Mouse (Mus musculus) embryo, embryonic 10 days (tissue): ENCODE data around the gene Try4.
"Not testable (repeated sequence)": the region's sequence is repeated elsewhere in the genome, so short reads cannot be mapped to it uniquely, and the experiment has no call there.

Experiments
- DNase-seq: peaks from one replicate; pipeline ENCODE4 v3.0.0-alpha.2; 2015; ENCODE audit warnings: low spot score

The Try4 gene

GRCm38 (mm10) chr6:41301969-41302368 lies at the start of gene Try4:
Gene Try4 (plus strand): TSS chr6:41302269.
- no peak for DNase-seq

- DNase-seq: not testable (repeated sequence)
These were observed 48.8 kb upstream of the Try4 start for GRCm38 (mm10) chr6:41253314-41253713.

GRCm38 (mm10) chr6:41256424-41256823 lies 45.6 kb upstream of the Try4 start:
- DNase-seq: no peak

DNA sequence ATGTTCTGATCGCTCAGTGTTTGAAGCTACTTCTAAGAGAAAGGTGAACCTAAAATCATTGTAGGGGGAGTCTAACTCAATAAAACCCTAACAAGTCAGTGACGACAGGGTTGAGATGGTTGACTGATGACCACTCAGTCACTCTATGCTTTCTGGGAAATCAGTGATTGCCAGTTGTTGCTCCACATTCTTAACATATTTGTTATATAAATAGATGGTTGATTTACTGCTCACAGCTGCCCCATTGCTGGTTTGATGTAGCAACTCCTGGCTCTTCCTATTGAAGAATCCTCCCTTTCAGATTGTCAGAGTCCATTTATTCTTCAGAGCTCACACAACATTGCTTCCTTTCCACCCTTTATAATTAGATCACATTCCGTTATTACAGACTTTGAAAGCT lies 44.6 kb upstream of the Try4 start:
- no peak for DNase-seq

DNA sequence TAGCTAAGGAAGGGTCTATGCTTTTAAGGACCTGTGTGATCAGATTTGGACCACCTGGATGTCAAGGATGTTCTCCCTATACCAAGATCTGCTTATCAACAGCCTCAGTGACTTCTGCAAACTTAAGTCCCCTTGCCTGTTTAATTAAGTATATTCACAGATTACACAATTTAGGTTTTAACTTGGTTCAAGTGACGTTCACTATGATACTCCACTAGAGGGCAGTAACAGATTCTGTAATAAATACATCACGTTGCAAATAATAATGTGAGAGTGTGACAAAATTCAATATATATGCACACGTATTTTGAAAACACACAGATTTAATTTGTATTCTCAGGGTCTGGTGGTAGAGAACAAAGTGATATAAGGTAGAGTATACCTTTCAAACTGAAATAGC lies 39.3 kb upstream of the Try4 start:
- peak; percentile 5 for DNase-seq

GRCm38 (mm10) chr6:41266140-41266539 lies 35.9 kb upstream of the Try4 start:
- no peak for DNase-seq

DNA sequence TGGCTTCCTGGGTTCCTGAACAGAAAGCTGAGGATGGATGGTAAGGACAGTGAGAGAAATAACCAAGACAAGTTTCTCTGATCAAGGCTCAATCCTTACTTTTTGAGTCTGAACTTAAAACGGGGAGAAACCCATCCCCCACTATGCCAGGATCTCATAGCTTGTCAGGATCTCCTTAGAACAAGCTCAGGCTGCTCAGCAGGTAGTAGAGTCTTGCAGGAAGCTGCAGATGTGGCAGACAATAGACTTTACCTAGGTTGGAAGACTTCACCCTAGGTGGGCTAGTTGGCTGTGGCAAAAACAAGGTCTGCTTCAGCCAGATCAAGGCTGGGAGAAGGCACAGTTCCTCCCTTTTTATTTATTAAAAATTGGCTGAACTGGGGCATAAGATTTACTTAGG lies 3.8 kb upstream of the Try4 start:
- DNase-seq: no peak

- DNase-seq: not testable (repeated sequence)
These were observed 14.7 kb downstream of the Try4 start, which contains the start of gene Try5 for GRCm38 (mm10) chr6:41316741-41317140. Gene Try5 (minus strand): TSS chr6:41316841.

GRCm38 (mm10) chr6:41353932-41354331 lies 51.9 kb downstream of the Try4 start, which contains the start of gene Try10:
Gene Try10 (plus strand): TSS chr6:41354105.
- DNase-seq: no peak
